Mouse (Mus musculus) heart, adult 2 months (tissue): ENCODE measurements at regions not wholly inside any gene's neighbourhood (a gene's known extent, or its start where the extent isn't known, plus 50 kb on each side); places are given as distances from the start of the nearest gene placed in this dataset.

ENCODE experiments used
- DNase-seq, 2 experiments: peaks; one replicate each; pipeline ENCODE4 v3.0.0; 2021
- H3K27ac ChIP-seq: fragments of 200-600 bp; 2 replicates; pipeline ENCODE4 v1.8.1; 2022
- H3K27me3 ChIP-seq: fragments of 200-500 bp; 2 replicates; pipeline ENCODE4 v1.6.1; 2012; ENCODE audit warnings: mild to moderate bottlenecking, low read length, inconsistent platforms, mixed read lengths; ENCODE audit not compliant: control insufficient read depth, insufficient read depth
- H3K36me3 ChIP-seq: fragments of 200-500 bp; 2 replicates; pipeline ENCODE4 v1.6.1; 2012; ENCODE audit warnings: low read length, inconsistent platforms; ENCODE audit not compliant: control insufficient read depth, insufficient read depth
- H3K4me1 ChIP-seq: fragments of 200-500 bp; 2 replicates; pipeline ENCODE4 v1.6.1; 2011; ENCODE audit warnings: low read length; ENCODE audit not compliant: control insufficient read depth, insufficient read depth
- H3K4me3 ChIP-seq: fragments of 200-600 bp; 2 replicates; pipeline ENCODE4 v1.8.1; 2022
- H3K79me2 ChIP-seq: fragments of 200-500 bp; replicated peaks from 2 replicates; pipeline ENCODE4 v1.6.1; 2012; ENCODE audit warnings: mild to moderate bottlenecking, inconsistent platforms, low read length, moderate library complexity, mixed read lengths; ENCODE audit not compliant: control insufficient read depth, insufficient read depth
- H3K9ac ChIP-seq: fragments of 200-500 bp; 2 replicates; pipeline ENCODE4 v1.6.1; 2012; ENCODE audit warnings: low read depth, mild to moderate bottlenecking, control low read depth, inconsistent platforms, low read length, mixed read lengths
- CTCF ChIP-seq: fragments of 200-600 bp; IDR thresholded peaks from 2 replicates; pipeline ENCODE4 v1.8.1; 2022; ENCODE audit warnings: antibody characterized with exemption, mild to moderate bottlenecking, moderate library complexity
- EP300 ChIP-seq: fragments of 200-500 bp; IDR thresholded peaks from 2 replicates; pipeline ENCODE4 v1.6.1; 2011; ENCODE audit warnings: low read depth, low read length, control low read depth; ENCODE audit not compliant: insufficient read depth
- POLR2A ChIP-seq: fragments of 200-500 bp; IDR thresholded peaks from 2 replicates; pipeline ENCODE4 v1.6.1; 2011; ENCODE audit warnings: mild to moderate bottlenecking, low read depth, low read length, control low read depth; ENCODE audit not compliant: insufficient read depth
- WGBS: fragments of 180-500 bp; shearing (Covaris S2); methylation state at CpG from one replicate; pipeline ENCODE4 v1.1.7; 2018; 5-methylcytosine and 5-hydroxymethylcytosine counted together
- intact Hi-C: fragments of 180-260 bp; cut with DNase I; formaldehyde crosslinking; loops from one replicate; pipeline ENCODE4 v1.15.1; 2025

DNA sequence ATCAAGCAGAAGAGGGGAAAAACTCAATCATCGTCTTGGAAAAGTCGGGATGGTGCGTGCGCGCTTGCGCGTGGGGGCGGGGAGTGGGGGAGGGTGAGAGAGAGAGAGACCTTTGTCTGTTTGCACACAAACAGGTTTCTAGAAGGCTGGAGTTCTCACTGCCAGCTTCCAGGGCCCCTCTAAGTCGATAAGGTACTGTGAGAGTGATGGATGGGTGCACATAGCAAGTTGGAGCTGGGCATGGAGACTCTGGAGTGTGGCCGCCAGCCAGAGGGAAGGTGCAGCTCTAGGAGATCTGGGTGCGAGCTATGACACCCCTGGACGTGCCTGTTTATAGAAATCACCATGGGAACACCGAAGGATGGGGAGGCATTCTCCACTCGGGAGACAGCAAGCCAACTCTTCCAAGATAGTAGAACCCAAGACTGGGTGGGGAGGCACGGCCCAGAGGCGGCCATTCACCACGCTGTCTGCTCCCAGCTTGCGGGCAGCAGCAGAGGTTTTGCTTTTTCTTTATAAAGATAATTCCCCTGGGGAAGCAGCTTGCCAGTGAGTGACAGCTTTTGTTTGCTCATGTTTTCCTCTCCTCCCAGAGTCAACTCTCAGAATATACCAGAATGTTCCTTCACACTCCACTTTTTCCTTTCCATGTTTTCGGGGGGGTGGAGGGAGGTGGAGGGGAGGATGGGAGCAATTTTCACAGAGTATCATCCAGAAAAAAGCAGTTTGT, 128.0 kb upstream of the Zfp703 start:
- Histone ChIP-seq H3K27me3 (no peaks in the 10 kb centered on the region), H3K36me3 (peaks cover 3% of the 10 kb centered on the region; the same call in 1 of the 2 replicates), H3K79me2 (no peaks in the 10 kb centered on the region), H3K4me3 (peak overlapping the region; percentile 8; the same call in 1 of the 2 replicates), H3K27ac (peak overlapping the region; percentile 69), H3K9ac (peak overlapping the region; percentile 9), H3K4me1 (peaks cover 5% of the 10 kb centered on the region)
- 58% methylated on average over 19 of the region's 19 CpGs for WGBS
- peak; percentile 56 to 61 for DNase-seq
- TF ChIP-seq CTCF, result no peak
- TF ChIP-seq POLR2A, result peak; percentile 37; the same call in 1 of the 2 replicates
- intact Hi-C loops, result loop anchor here (5.0 kb wide), 1 partner anchor 43 kb away; no protein-coding TSS in a partner anchor

DNA sequence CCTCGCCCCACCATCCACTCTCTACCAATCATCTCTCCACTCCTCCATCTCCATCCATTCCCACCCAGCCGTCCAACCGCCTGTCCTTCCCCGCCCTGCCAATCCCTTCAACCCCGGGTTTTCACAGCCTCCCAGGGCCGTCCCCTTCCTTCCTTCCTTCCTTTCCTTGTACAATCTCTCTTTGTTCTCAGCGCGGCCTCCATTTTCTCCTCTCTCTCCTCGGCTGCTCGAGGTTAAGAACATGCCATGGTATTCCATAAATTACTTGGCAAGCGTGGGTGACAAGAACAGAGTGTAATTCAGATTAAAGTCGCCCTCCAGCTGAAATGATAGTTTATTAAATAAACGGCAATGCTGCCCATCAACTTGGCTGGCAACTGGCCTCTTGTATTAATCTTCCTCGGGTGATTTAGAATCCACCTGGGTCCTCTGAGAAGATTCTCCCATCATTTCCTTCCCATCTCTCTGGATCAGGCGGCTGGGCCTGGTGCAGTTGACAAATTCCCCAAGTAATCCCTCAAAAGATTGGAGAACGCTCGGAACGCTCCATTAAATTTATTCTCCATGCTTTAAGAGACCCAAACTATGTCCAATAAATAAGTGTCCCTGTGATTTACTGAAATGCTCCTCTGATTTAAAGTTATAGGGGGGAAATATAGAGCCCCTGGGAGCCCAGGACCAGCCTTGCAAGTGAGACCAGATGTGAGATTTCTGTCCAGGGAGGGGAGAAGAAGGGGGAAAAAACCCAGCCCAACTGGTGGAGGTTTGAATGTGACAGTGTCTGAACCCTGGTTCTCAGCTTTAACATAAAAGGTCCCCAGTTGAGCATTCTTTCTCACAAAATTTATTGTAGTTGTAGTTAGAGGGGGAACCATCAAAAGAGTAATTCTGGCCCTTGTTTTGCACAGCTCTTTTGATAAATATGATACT, 125.0 kb upstream of the Zfp703 start:
- Histone ChIP-seq H3K4me1 (peaks cover 1% of the 10 kb centered on the region; the same call in 1 of the 2 replicates), H3K27ac (no peak overlapping the region; the same call in 1 of the 2 replicates), H3K9ac (no peak overlapping the region), H3K79me2 (no peaks in the 10 kb centered on the region), H3K4me3 (no peak overlapping the region), H3K27me3 (no peaks in the 10 kb centered on the region), H3K36me3 (peaks cover 3% of the 10 kb centered on the region; the same call in 1 of the 2 replicates)
- intact Hi-C loops, result no loop called here
- TF ChIP-seq POLR2A (no peak), EP300 (no peak), CTCF (no peak)
- DNase-seq, result no peak
- WGBS, result 71% methylated on average over 18 of the region's 18 CpGs

DNA sequence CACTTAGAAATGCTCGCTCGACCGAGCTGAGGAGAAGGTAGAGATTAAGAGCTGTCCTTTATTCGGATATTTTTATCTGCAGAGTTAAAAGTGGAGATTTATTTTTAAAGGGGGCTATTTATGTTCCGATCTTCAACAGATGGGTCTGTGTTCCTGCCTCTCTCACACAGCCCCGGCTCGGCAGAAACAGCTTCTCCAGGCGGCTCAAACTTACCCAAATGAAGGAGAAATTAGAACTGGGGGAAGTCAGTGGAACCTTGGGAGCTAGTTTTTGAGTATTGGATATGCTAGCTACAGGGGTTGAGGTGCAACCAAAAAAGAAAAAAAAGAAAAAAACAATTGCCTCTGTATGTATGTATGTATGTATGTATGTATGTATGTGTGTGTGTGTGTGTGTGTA, 124.2 kb upstream of the Zfp703 start:
- 62% methylated on average over 8 of the region's 8 CpGs for WGBS
- no peak for DNase-seq
- H3K27me3 ChIP-seq, result no peaks in the 10 kb centered on the region
- H3K4me1 ChIP-seq, result peaks cover 1% of the 10 kb centered on the region; the same call in 1 of the 2 replicates
- no peaks in the 10 kb centered on the region for H3K79me2 ChIP-seq
- H3K27ac ChIP-seq, result no peak overlapping the region
- no peak overlapping the region for H3K4me3 ChIP-seq
- H3K36me3 ChIP-seq, result peaks cover 3% of the 10 kb centered on the region; the same call in 1 of the 2 replicates
- TF ChIP-seq CTCF (no peak), EP300 (no peak), POLR2A (no peak)
- intact Hi-C loops, result no loop called here
- no peak overlapping the region for H3K9ac ChIP-seq

DNA sequence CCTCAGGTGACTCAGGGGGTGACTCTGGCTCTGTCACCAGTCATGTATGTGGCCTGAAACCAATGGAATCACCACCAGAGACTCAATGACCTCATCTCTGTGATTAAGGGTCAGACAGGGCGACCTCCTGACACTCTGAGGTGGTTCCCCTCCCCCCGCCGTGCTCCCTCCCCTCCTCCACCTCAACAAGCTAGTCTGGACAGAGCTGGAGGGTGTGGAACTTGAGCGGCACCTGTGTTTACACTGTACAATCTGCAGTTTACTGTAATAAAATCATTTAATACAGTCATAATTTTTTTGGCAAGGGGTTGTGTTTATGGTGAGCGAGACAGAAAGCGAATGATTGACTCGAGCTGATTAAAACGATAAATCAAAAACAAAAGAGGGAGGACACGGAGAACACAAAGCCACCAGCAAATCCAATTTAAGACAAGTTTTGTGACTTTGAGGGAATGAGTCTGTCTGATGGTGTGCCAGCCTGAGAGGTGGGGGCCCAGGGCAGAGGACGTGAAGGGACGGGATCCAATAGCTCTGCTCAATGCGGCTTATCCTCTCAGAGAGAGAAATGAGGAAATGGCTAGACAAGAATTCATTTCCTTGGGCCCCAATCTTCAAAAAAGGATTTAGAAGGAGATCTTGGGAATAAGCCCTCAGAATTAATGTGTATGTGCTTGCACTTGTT, 122.4 kb upstream of the Zfp703 start:
- Histone ChIP-seq H3K79me2 (no peaks in the 10 kb centered on the region), H3K36me3 (peaks cover 3% of the 10 kb centered on the region; the same call in 1 of the 2 replicates), H3K27ac (no peak overlapping the region), H3K4me1 (no peaks in the 10 kb centered on the region), H3K4me3 (no peak overlapping the region), H3K9ac (no peak overlapping the region), H3K27me3 (no peaks in the 10 kb centered on the region)
- intact Hi-C loops, result no loop called here
- no peak for DNase-seq
- 83% methylated on average over 12 of the region's 12 CpGs for WGBS
- TF ChIP-seq POLR2A (no peak), CTCF (no peak), EP300 (no peak)

DNA sequence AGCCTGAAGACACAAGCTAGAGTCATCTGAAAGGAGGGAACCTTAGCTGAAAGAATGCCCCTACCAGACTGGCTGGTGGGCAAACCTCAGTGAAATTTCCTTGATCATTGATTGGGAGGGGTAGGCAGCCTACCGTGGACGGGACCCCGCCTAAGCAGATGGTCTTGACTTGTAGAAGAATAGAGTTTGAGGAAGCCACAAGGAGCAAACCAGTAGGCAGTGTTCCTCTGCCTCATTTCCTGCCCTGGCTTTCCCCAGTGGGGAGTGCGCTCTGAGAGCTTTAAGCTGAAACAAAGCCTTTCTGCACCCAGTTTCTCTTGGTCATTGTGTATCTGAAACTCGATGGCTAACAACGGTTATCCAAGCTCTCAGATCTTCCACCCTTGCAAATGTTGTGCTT, 121.9 kb upstream of the Zfp703 start:
- no peak overlapping the region for H3K9ac ChIP-seq
- H3K4me3 ChIP-seq, result no peak overlapping the region
- peaks cover 3% of the 10 kb centered on the region; the same call in 1 of the 2 replicates for H3K36me3 ChIP-seq
- intact Hi-C loops, result no loop called here
- DNase-seq, result no peak
- no peaks in the 10 kb centered on the region for H3K79me2 ChIP-seq
- TF ChIP-seq POLR2A (no peak), CTCF (no peak), EP300 (no peak)
- WGBS, result 49% methylated on average over 6 of the region's 6 CpGs
- no peaks in the 10 kb centered on the region for H3K27me3 ChIP-seq
- no peak overlapping the region for H3K27ac ChIP-seq
- H3K4me1 ChIP-seq, result no peaks in the 10 kb centered on the region
